Mouse (Mus musculus): ENCODE measurements around the gene Slc17a5.

DNA sequence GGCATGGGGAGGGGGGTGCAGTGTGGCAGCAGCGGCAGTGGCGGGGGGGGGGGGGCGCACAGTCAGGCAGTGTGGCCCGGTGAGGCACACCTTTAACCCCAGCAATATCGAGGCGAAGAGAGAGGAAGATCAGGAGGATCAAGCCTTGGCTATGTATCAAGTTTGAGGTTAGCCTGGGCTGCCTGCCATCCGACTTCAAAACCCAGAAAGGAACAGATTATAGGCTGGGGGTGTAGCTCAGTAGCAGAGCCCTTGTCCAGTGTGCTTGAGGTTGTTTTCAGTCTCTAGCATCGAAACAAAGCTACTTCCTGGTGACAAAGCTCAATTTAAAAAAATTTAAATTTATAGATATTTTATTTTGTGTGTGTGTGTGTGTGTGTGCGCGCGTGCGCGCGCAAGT is 46.1 kb downstream of the Slc17a5 start:
- TF ChIP-seq CTCF (IDR thresholded peaks at IDR 0.05; ENCODE audit: borderline replicate concordance, extremely low read depth, insufficient read depth, insufficient read length) (no peak), POLR2A (IDR thresholded peaks at IDR 0.05; ENCODE audit: borderline replicate concordance, extremely low read depth, insufficient read depth, insufficient read length, poor library complexity, severe bottlenecking) (no peak)

All from brain, embryonic 14.5 days (tissue).